Mouse (Mus musculus): ENCODE data around the gene Gm47841. TPM values are rescaled to one million over a fixed set of nuclear protein-coding genes. Genes with fewer than 3 reads are reported as not detected.

Gene Gm47841
- total RNA-seq, 1 experiment: not detected

- H3K4me3 ChIP-seq (ENCODE audit: insufficient read depth in 1 of 2, low read depth in 1 of 2, low read length in 2 of 2, poor library complexity in 1 of 2, severe bottlenecking in 1 of 2): no peak overlapping the region
- peaks cover 14 to 34% of the 10 kb centered on the region in 2 experiments for H3K4me1 ChIP-seq (ENCODE audit: control insufficient read depth in 2 of 2, insufficient read depth in 2 of 2, low read length in 2 of 2, poor library complexity in 1 of 2)
- no peak overlapping the region for H3K27ac ChIP-seq (ENCODE audit: insufficient read depth, low read depth, low read length, poor library complexity, severe bottlenecking)
- H3K9ac ChIP-seq (ENCODE audit: insufficient read depth, low read depth, low read length, poor library complexity, severe bottlenecking): no peak overlapping the region
- no peaks in the 10 kb centered on the region for H3K9me3 ChIP-seq (ENCODE audit: control insufficient read depth, insufficient read depth, low read depth, low read length)
- in situ Hi-C loops (cut with MboI; ENCODE audit: low sequenced_read_pairs in 2 of 2, unreplicated experiment in 2 of 2): no loop called here
- no peak for TF ChIP-seq ZNF384 (IDR thresholded peaks at IDR 0.05; ENCODE audit: low read depth, low read length)
- TF ChIP-seq MAFK (IDR thresholded peaks at IDR 0.05; ENCODE audit: insufficient read depth, low read depth, low read length): no peak
- TF ChIP-seq HCFC1 (IDR thresholded peaks at IDR 0.05; ENCODE audit: borderline replicate concordance, insufficient read depth, low read length): no peak
- no peak for TF ChIP-seq ZC3H11A (IDR thresholded peaks at IDR 0.05; ENCODE audit: borderline replicate concordance, low read depth, low read length)
- TF ChIP-seq CHD2 (IDR thresholded peaks at IDR 0.05; ENCODE audit: low read depth, low read length): no peak
- no peaks in the 10 kb centered on the region for H3K36me3 ChIP-seq (ENCODE audit: control insufficient read depth, insufficient read depth, low read length, poor library complexity, severe bottlenecking)
- no peak for DNase-seq (ENCODE audit: low read depth, low spot score)
Measured at GRCm38 (mm10) chr15:101066920-101067696, 19.9 kb upstream of the Gm47841 start.

GRCm38 (mm10) chr15:101066364-101066847, 19.2 kb upstream of the Gm47841 start:
- Histone ChIP-seq H3K9ac (ENCODE audit: insufficient read depth, low read depth, low read length, poor library complexity, severe bottlenecking) (no peak overlapping the region), H3K4me1 (ENCODE audit: control insufficient read depth in 2 of 2, insufficient read depth in 2 of 2, low read length in 2 of 2, poor library complexity in 1 of 2) (peaks cover 13 to 34% of the 10 kb centered on the region in 2 experiments), H3K36me3 (ENCODE audit: control insufficient read depth, insufficient read depth, low read length, poor library complexity, severe bottlenecking) (no peaks in the 10 kb centered on the region), H3K4me3 (ENCODE audit: insufficient read depth in 1 of 2, low read depth in 1 of 2, low read length in 2 of 2, poor library complexity in 1 of 2, severe bottlenecking in 1 of 2) (no peak overlapping the region), H3K27ac (ENCODE audit: insufficient read depth, low read depth, low read length, poor library complexity, severe bottlenecking) (no peak overlapping the region), H3K9me3 (ENCODE audit: control insufficient read depth, insufficient read depth, low read depth, low read length) (no peaks in the 10 kb centered on the region)
- DNase-seq (ENCODE audit: low read depth, low spot score): no peak
- in situ Hi-C loops (cut with MboI; ENCODE audit: low sequenced_read_pairs in 2 of 2, unreplicated experiment in 2 of 2): no loop called here
- TF ChIP-seq MAFK (IDR thresholded peaks at IDR 0.05; ENCODE audit: insufficient read depth, low read depth, low read length) (no peak), ZC3H11A (IDR thresholded peaks at IDR 0.05; ENCODE audit: borderline replicate concordance, low read depth, low read length) (no peak), HCFC1 (IDR thresholded peaks at IDR 0.05; ENCODE audit: borderline replicate concordance, insufficient read depth, low read length) (no peak), CHD2 (IDR thresholded peaks at IDR 0.05; ENCODE audit: low read depth, low read length) (no peak), ZNF384 (IDR thresholded peaks at IDR 0.05; ENCODE audit: low read depth, low read length) (no peak)

GRCm38 (mm10) chr15:101065069-101065468, 17.9 kb upstream of the Gm47841 start:
- no peaks in the 10 kb centered on the region for H3K9me3 ChIP-seq (ENCODE audit: control insufficient read depth, insufficient read depth, low read depth, low read length)
- in situ Hi-C loops (cut with MboI; ENCODE audit: low sequenced_read_pairs in 2 of 2, unreplicated experiment in 2 of 2): no loop called here
- no peak for DNase-seq (ENCODE audit: low read depth, low spot score)
- no peak overlapping the region for H3K9ac ChIP-seq (ENCODE audit: insufficient read depth, low read depth, low read length, poor library complexity, severe bottlenecking)
- no peak for TF ChIP-seq HCFC1 (IDR thresholded peaks at IDR 0.05; ENCODE audit: borderline replicate concordance, insufficient read depth, low read length)
- TF ChIP-seq ZNF384 (IDR thresholded peaks at IDR 0.05; ENCODE audit: low read depth, low read length): no peak
- no peak for TF ChIP-seq MAFK (IDR thresholded peaks at IDR 0.05; ENCODE audit: insufficient read depth, low read depth, low read length)
- no peak for TF ChIP-seq ZC3H11A (IDR thresholded peaks at IDR 0.05; ENCODE audit: borderline replicate concordance, low read depth, low read length)
- TF ChIP-seq CHD2 (IDR thresholded peaks at IDR 0.05; ENCODE audit: low read depth, low read length): no peak
- no peak overlapping the region; the same call in 1 of the 2 replicates for H3K27ac ChIP-seq (ENCODE audit: insufficient read depth, low read depth, low read length, poor library complexity, severe bottlenecking)
- no peak overlapping the region for H3K4me3 ChIP-seq (ENCODE audit: insufficient read depth in 1 of 2, low read depth in 1 of 2, low read length in 2 of 2, poor library complexity in 1 of 2, severe bottlenecking in 1 of 2)
- no peaks in the 10 kb centered on the region for H3K36me3 ChIP-seq (ENCODE audit: control insufficient read depth, insufficient read depth, low read length, poor library complexity, severe bottlenecking)
- peaks cover 9 to 31% of the 10 kb centered on the region in 2 experiments for H3K4me1 ChIP-seq (ENCODE audit: control insufficient read depth in 2 of 2, insufficient read depth in 2 of 2, low read length in 2 of 2, poor library complexity in 1 of 2)

- TF ChIP-seq ZNF384 (IDR thresholded peaks at IDR 0.05; ENCODE audit: low read depth, low read length): no peak
- TF ChIP-seq ZC3H11A (IDR thresholded peaks at IDR 0.05; ENCODE audit: borderline replicate concordance, low read depth, low read length): no peak
- no peak for TF ChIP-seq HCFC1 (IDR thresholded peaks at IDR 0.05; ENCODE audit: borderline replicate concordance, insufficient read depth, low read length)
- TF ChIP-seq MAFK (IDR thresholded peaks at IDR 0.05; ENCODE audit: insufficient read depth, low read depth, low read length): no peak
- TF ChIP-seq CHD2 (IDR thresholded peaks at IDR 0.05; ENCODE audit: low read depth, low read length): no peak
- Histone ChIP-seq H3K9ac (ENCODE audit: insufficient read depth, low read depth, low read length, poor library complexity, severe bottlenecking) (no peak overlapping the region), H3K27ac (ENCODE audit: insufficient read depth, low read depth, low read length, poor library complexity, severe bottlenecking) (no peak overlapping the region), H3K36me3 (ENCODE audit: control insufficient read depth, insufficient read depth, low read length, poor library complexity, severe bottlenecking) (no peaks in the 10 kb centered on the region), H3K4me1 (ENCODE audit: control insufficient read depth in 2 of 2, insufficient read depth in 2 of 2, low read length in 2 of 2, poor library complexity in 1 of 2) (peaks cover 2 to 12% of the 10 kb centered on the region in 2 experiments; a peak in 2 of 4 replicates), H3K9me3 (ENCODE audit: control insufficient read depth, insufficient read depth, low read depth, low read length) (no peaks in the 10 kb centered on the region), H3K4me3 (ENCODE audit: insufficient read depth in 1 of 2, low read depth in 1 of 2, low read length in 2 of 2, poor library complexity in 1 of 2, severe bottlenecking in 1 of 2) (no peak overlapping the region)
- in situ Hi-C loops (cut with MboI; ENCODE audit: low sequenced_read_pairs in 2 of 2, unreplicated experiment in 2 of 2): no loop called here
- no peak for DNase-seq (ENCODE audit: low read depth, low spot score)
Measured at GRCm38 (mm10) chr15:101060280-101060852, 13.2 kb upstream of the Gm47841 start.

Measured in ES-E14 (cell line).